Mouse (Mus musculus): ENCODE measurements around the gene Trim2.

Trim2 gene

GRCm38 (mm10) chr3:84306777-84307176 lies at the start of gene Trim2:
Gene Trim2 (minus strand): TSS chr3:84306877.
- DNase-seq (ENCODE audit: low spot score in 2 of 2), result no peak

GRCm38 (mm10) chr3:84355930-84356689 lies 49.4 kb upstream of the Trim2 start:
- DNase-seq (ENCODE audit: low spot score in 2 of 2), result peak in 1 of 2 experiments; percentile 12

- DNase-seq (ENCODE audit: low spot score in 2 of 2), result peak; percentile 58 to 77
These were observed 45.8 kb upstream of the Trim2 start for GRCm38 (mm10) chr3:84352353-84353034.

- DNase-seq (ENCODE audit: low spot score in 2 of 2), result no peak
These were observed 43.6 kb upstream of the Trim2 start for GRCm38 (mm10) chr3:84350311-84350710.

GRCm38 (mm10) chr3:84349771-84350170 lies 43.1 kb upstream of the Trim2 start:
- no peak for DNase-seq (ENCODE audit: low spot score in 2 of 2)

- no peak for DNase-seq (ENCODE audit: low spot score in 2 of 2)
These were observed 40.7 kb upstream of the Trim2 start for GRCm38 (mm10) chr3:84347426-84347825.

GRCm38 (mm10) chr3:84346456-84347150 lies 39.9 kb upstream of the Trim2 start:
- no peak for DNase-seq (ENCODE audit: low spot score in 2 of 2)

- DNase-seq (ENCODE audit: low spot score in 2 of 2), result no peak
These were observed 38.9 kb upstream of the Trim2 start for GRCm38 (mm10) chr3:84345646-84345980.

- peak; percentile 59 to 82 for DNase-seq (ENCODE audit: low spot score in 2 of 2)
These were observed 38.3 kb upstream of the Trim2 start for GRCm38 (mm10) chr3:84344725-84345645.

GRCm38 (mm10) chr3:84343101-84343500 lies 36.4 kb upstream of the Trim2 start:
- DNase-seq (ENCODE audit: low spot score in 2 of 2), result no peak

- DNase-seq (ENCODE audit: low spot score in 2 of 2), result no peak
These were observed 35.1 kb upstream of the Trim2 start for GRCm38 (mm10) chr3:84341811-84342210.

- no peak for DNase-seq (ENCODE audit: low spot score in 2 of 2)
These were observed 30.9 kb upstream of the Trim2 start for GRCm38 (mm10) chr3:84337585-84337984.

- no peak for DNase-seq (ENCODE audit: low spot score in 2 of 2)
These were observed 29.7 kb upstream of the Trim2 start for GRCm38 (mm10) chr3:84336342-84336741.

- no peak for DNase-seq (ENCODE audit: low spot score in 2 of 2)
These were observed 28.9 kb upstream of the Trim2 start for GRCm38 (mm10) chr3:84335421-84336073.

GRCm38 (mm10) chr3:84334771-84335420 lies 28.2 kb upstream of the Trim2 start:
- no peak for DNase-seq (ENCODE audit: low spot score in 2 of 2)

- DNase-seq (ENCODE audit: low spot score in 2 of 2), result peak in 1 of 2 experiments; percentile 60
These were observed 27.0 kb upstream of the Trim2 start for GRCm38 (mm10) chr3:84333400-84334349.

- DNase-seq (ENCODE audit: low spot score in 2 of 2), result no peak
These were observed 23.5 kb upstream of the Trim2 start for GRCm38 (mm10) chr3:84330210-84330609.

- DNase-seq (ENCODE audit: low spot score in 2 of 2), result no peak
These were observed 18.3 kb upstream of the Trim2 start for GRCm38 (mm10) chr3:84324967-84325441.

- DNase-seq (ENCODE audit: low spot score in 2 of 2), result no peak
These were observed 17.8 kb upstream of the Trim2 start for GRCm38 (mm10) chr3:84324478-84324877.

All from cerebellum, postnatal 4 days (tissue).